Mouse (Mus musculus) small intestine, adult 2 months (tissue): ENCODE data around the gene Lce1a2. TPM values are rescaled to one million over a fixed set of nuclear protein-coding genes. Genes with fewer than 3 reads are reported as not detected.

Source experiments
- H3K27ac ChIP-seq: fragments of 200-500 bp; 2 replicates; pipeline ENCODE4 v1.5.1; 2012; ENCODE audit warnings: low read depth, low read length, control low read depth, inconsistent platforms; ENCODE audit not compliant: insufficient read depth
- H3K27me3 ChIP-seq: fragments of 200-500 bp; 2 replicates; pipeline ENCODE4 v1.6.1; 2012; ENCODE audit warnings: mild to moderate bottlenecking, moderate library complexity, low read length, inconsistent platforms; ENCODE audit not compliant: control insufficient read depth, insufficient read depth
- H3K36me3 ChIP-seq: fragments of 200-500 bp; 2 replicates; pipeline ENCODE4 v1.6.1; 2012; ENCODE audit warnings: mild to moderate bottlenecking, low read length, control low read depth, inconsistent platforms; ENCODE audit not compliant: control insufficient read depth, insufficient read depth
- H3K4me1 ChIP-seq: fragments of 200-500 bp; 2 replicates; pipeline ENCODE4 v1.6.1; 2012; ENCODE audit warnings: low read length, inconsistent platforms, mixed read lengths; ENCODE audit not compliant: control insufficient read depth, insufficient read depth, insufficient read length
- H3K4me3 ChIP-seq: fragments of 200-500 bp; 2 replicates; pipeline ENCODE4 v1.5.1; 2012; ENCODE audit warnings: low read depth, mild to moderate bottlenecking, control low read depth, inconsistent platforms, low read length, moderate library complexity
- CTCF ChIP-seq: fragments of 200-500 bp; IDR thresholded peaks from 2 replicates; pipeline ENCODE4 v1.5.1; 2012; ENCODE audit warnings: low read depth, mild to moderate bottlenecking, control low read depth, inconsistent platforms, low read length, moderate library complexity, mixed read lengths; ENCODE audit not compliant: insufficient replicate concordance, insufficient read length; ENCODE audit errors: extremely low read depth
- POLR2A ChIP-seq: fragments of 200-500 bp; IDR thresholded peaks from 2 replicates; pipeline ENCODE4 v1.6.1; 2012; ENCODE audit warnings: low read depth, mild to moderate bottlenecking, control low read depth, inconsistent platforms, low read length, moderate library complexity
- WGBS: fragments of 180-500 bp; shearing (Covaris S2); methylation state at CpG from one replicate; pipeline ENCODE4 v1.1.7; 2018; 5-methylcytosine and 5-hydroxymethylcytosine counted together
- polyA plus RNA-seq: library from polyadenylated mRNA; depleted of rRNA; stranded (reverse); fragments of >200 nt; gene quantifications from 2 replicates; pipeline ENCODE4 v1.2.3, GENCODE M21; 2012; rRNA removed

The Lce1a2 gene
- polyA plus RNA-seq, 1 experiment = not detected

GRCm38 (mm10) chr3:92656826-92657225, 13.3 kb downstream of the Lce1a2 start, which contains the start of gene Lce1b:
Gene Lce1b, minus strand, starts transcription at chr3:92656926.
- Histone ChIP-seq H3K4me3 (no peak within 1 kb of the TSS), H3K27me3 (no peaks in the 10 kb centered on the region), H3K4me1 (no peaks in the 10 kb centered on the region), H3K36me3 (no peaks in the 10 kb centered on the region), H3K27ac (no peak within 1 kb of the TSS)
- no peak for TF ChIP-seq POLR2A
- no peak for TF ChIP-seq CTCF

- Histone ChIP-seq H3K36me3 (no peaks in the 10 kb centered on the region), H3K4me3 (no peak within 1 kb of the TSS), H3K27me3 (no peaks in the 10 kb centered on the region), H3K27ac (no peak within 1 kb of the TSS), H3K4me1 (no peaks in the 10 kb centered on the region)
- TF ChIP-seq CTCF = no peak
- WGBS = 79% methylated on average over 1 of the region's 1 CpGs
Observed at GRCm38 (mm10) chr3:92648207-92648606, 21.9 kb downstream of the Lce1a2 start, which contains the start of gene Lce1a1. Gene Lce1a1, minus strand, starts transcription at chr3:92648307.

- 90% methylated on average over 15 of the region's 15 CpGs for WGBS
- H3K27ac ChIP-seq = no peak overlapping the region
- H3K4me3 ChIP-seq = no peak overlapping the region
- H3K27me3 ChIP-seq = no peaks in the 10 kb centered on the region
- H3K4me1 ChIP-seq = no peaks in the 10 kb centered on the region
- H3K36me3 ChIP-seq = no peaks in the 10 kb centered on the region
- TF ChIP-seq CTCF (no peak), POLR2A (no peak)
Observed at GRCm38 (mm10) chr3:92639854-92640253, 30.3 kb downstream of the Lce1a2 start.

- Histone ChIP-seq H3K4me3 (no peak overlapping the region), H3K4me1 (no peaks in the 10 kb centered on the region), H3K36me3 (no peaks in the 10 kb centered on the region), H3K27ac (no peak overlapping the region), H3K27me3 (no peaks in the 10 kb centered on the region)
- TF ChIP-seq POLR2A (no peak), CTCF (no peak)
- 24% methylated on average over 3 of the region's 3 CpGs for WGBS
Observed at GRCm38 (mm10) chr3:92638653-92638991, 31.5 kb downstream of the Lce1a2 start.

- H3K27me3 ChIP-seq = no peaks in the 10 kb centered on the region
- TF ChIP-seq POLR2A = no peak
- TF ChIP-seq CTCF = no peak
- WGBS = 48% methylated on average over 1 of the region's 1 CpGs
- H3K27ac ChIP-seq = no peak overlapping the region
- no peaks in the 10 kb centered on the region for H3K36me3 ChIP-seq
- no peaks in the 10 kb centered on the region for H3K4me1 ChIP-seq
- H3K4me3 ChIP-seq = no peak overlapping the region
Observed at GRCm38 (mm10) chr3:92637745-92638652, 32.1 kb downstream of the Lce1a2 start.

- WGBS = 29% methylated on average over 2 of the region's 2 CpGs
- no peaks in the 10 kb centered on the region for H3K36me3 ChIP-seq
- TF ChIP-seq POLR2A (no peak), CTCF (no peak)
- no peak within 1 kb of the TSS for H3K27ac ChIP-seq
- H3K4me3 ChIP-seq = no peak within 1 kb of the TSS
- no peaks in the 10 kb centered on the region for H3K4me1 ChIP-seq
- H3K27me3 ChIP-seq = no peaks in the 10 kb centered on the region
Observed at GRCm38 (mm10) chr3:92621560-92621959, 48.6 kb downstream of the Lce1a2 start, which contains the start of gene Lce6a. Gene Lce6a, minus strand, starts transcription at chr3:92621660.

Other genes starting within 250 kb of the Lce1a2 start
- gene Gm9774, start 240.9 kb downstream of the Lce1a2 start, polyA plus RNA-seq = 3.7 and 8.0 TPM in 2 replicates
- gene Sprr2k, start 237.7 kb downstream of the Lce1a2 start, polyA plus RNA-seq = not detected in 2 replicates
- not detected in 2 replicates for gene Sprr1b, start 231.5 kb downstream of the Lce1a2 start, polyA plus RNA-seq
- 0.19 TPM in 1 of 2 replicates, not detected in the other for gene Sprr3, start 211.6 kb downstream of the Lce1a2 start, polyA plus RNA-seq
- gene Sprr1a, start 184.4 kb downstream of the Lce1a2 start, polyA plus RNA-seq = 43.3 and 86.0 TPM in 2 replicates
- not detected in 2 replicates for gene Sprr4, start 169.8 kb downstream of the Lce1a2 start, polyA plus RNA-seq
- gene 2310046K23Rik, start 135.8 kb downstream of the Lce1a2 start, polyA plus RNA-seq = not detected in 2 replicates
- gene Ivl, start 96.6 kb downstream of the Lce1a2 start, polyA plus RNA-seq = 0.34 TPM in 1 of 2 replicates, not detected in the other
- gene Smcp, start 81.3 kb downstream of the Lce1a2 start, polyA plus RNA-seq = 0.62 TPM in 1 of 2 replicates, not detected in the other
- gene 2210017I01Rik, start 62.8 kb downstream of the Lce1a2 start, polyA plus RNA-seq = not detected in 2 replicates
- gene Lce6a, start 48.7 kb downstream of the Lce1a2 start, polyA plus RNA-seq = not detected in 2 replicates
- not detected in 2 replicates for gene Lce1a1, start 22.0 kb downstream of the Lce1a2 start, polyA plus RNA-seq
- gene Lce1b, start 13.4 kb downstream of the Lce1a2 start, polyA plus RNA-seq = not detected in 2 replicates
- not detected in 2 replicates for gene Lce1c, start 8.9 kb upstream of the Lce1a2 start, polyA plus RNA-seq
- not detected in 2 replicates for gene Lce1d, start 16.9 kb upstream of the Lce1a2 start, polyA plus RNA-seq
- gene Lce1e, start 38.8 kb upstream of the Lce1a2 start, polyA plus RNA-seq = not detected in 2 replicates
- gene Lce1f, start 50.0 kb upstream of the Lce1a2 start, polyA plus RNA-seq = not detected in 2 replicates
- gene Gm38119, start 68.8 kb upstream of the Lce1a2 start, polyA plus RNA-seq = not detected in 2 replicates
- gene Lce1g, start 82.0 kb upstream of the Lce1a2 start, polyA plus RNA-seq = not detected in 2 replicates
- not detected in 2 replicates for gene Lce1h, start 94.8 kb upstream of the Lce1a2 start, polyA plus RNA-seq
- not detected in 2 replicates for gene Lce1i, start 108.6 kb upstream of the Lce1a2 start, polyA plus RNA-seq
- gene Lce1j, start 120.2 kb upstream of the Lce1a2 start, polyA plus RNA-seq = not detected in 2 replicates
- not detected in 2 replicates for gene Lce1k, start 137.6 kb upstream of the Lce1a2 start, polyA plus RNA-seq
- gene Kprp, start 156.9 kb upstream of the Lce1a2 start, polyA plus RNA-seq = not detected in 2 replicates
- gene Lce1l, start 181.0 kb upstream of the Lce1a2 start, polyA plus RNA-seq = not detected in 2 replicates
- gene 2310050C09Rik, start 199.9 kb upstream of the Lce1a2 start, polyA plus RNA-seq = not detected in 2 replicates